Mouse (Mus musculus) ES-Bruce4 (cell line): ENCODE measurements around the gene Ak5.

Source experiments
- CTCF ChIP-seq: IDR thresholded peaks from one replicate; pipeline ENCODE4 v1.8.1; 2011; ENCODE audit warnings: low read depth, low read length
- EP300 ChIP-seq: IDR thresholded peaks from 2 replicates; pipeline ENCODE4 v1.6.1; 2011; ENCODE audit warnings: low read depth, low read length; ENCODE audit not compliant: insufficient read depth
- POLR2A ChIP-seq: IDR thresholded peaks from one replicate; pipeline ENCODE4 v1.8.1; 2011; ENCODE audit warnings: low read length; ENCODE audit not compliant: insufficient read depth

GRCm38 (mm10) chr3:152558106-152558505, 110.1 kb downstream of the Ak5 start:
- TF ChIP-seq POLR2A, result no peak
- no peak for TF ChIP-seq CTCF
- no peak for TF ChIP-seq EP300
